Mouse (Mus musculus) heart, embryonic 11.5 days (tissue): ENCODE data around the gene Pfkm. TPM values are rescaled to one million over a fixed set of nuclear protein-coding genes. Genes with fewer than 3 reads are reported as not detected.

Experiments used
- ATAC-seq: fragments of 200-750 bp; cut with Nextera tagmentation; replicated peaks from 2 replicates; pipeline ENCODE4 v1.8.0; 2017; ENCODE audit warnings: moderate library complexity; ENCODE audit not compliant: insufficient number of reproducible peaks, low FRiP score, low TSS enrichment
- H3K27ac ChIP-seq: fragments of 300-500 bp; sonication (generic); 2 replicates; pipeline ENCODE4 v1.5.1; 2014; ENCODE audit warnings: mild to moderate bottlenecking, low read depth, low read length
- H3K27me3 ChIP-seq: fragments of 300-500 bp; sonication (generic); 2 replicates; pipeline ENCODE4 v1.6.1; 2014; ENCODE audit warnings: mild to moderate bottlenecking, low read length, mixed read lengths; ENCODE audit not compliant: control insufficient read depth, insufficient read depth
- H3K36me3 ChIP-seq: fragments of 300-500 bp; sonication (generic); 2 replicates; pipeline ENCODE4 v1.6.1; 2014; ENCODE audit warnings: mild to moderate bottlenecking, low read length, moderate library complexity, mixed read lengths; ENCODE audit not compliant: control insufficient read depth, insufficient read depth
- H3K4me1 ChIP-seq: fragments of 300-500 bp; sonication (generic); 2 replicates; pipeline ENCODE4 v1.6.1; 2014; ENCODE audit warnings: low read length; ENCODE audit not compliant: control insufficient read depth, insufficient read depth
- H3K4me2 ChIP-seq: fragments of 300-500 bp; sonication (generic); 2 replicates; pipeline ENCODE4 v1.6.1; 2014; ENCODE audit warnings: mild to moderate bottlenecking, moderate library complexity
- H3K4me3 ChIP-seq: fragments of 300-500 bp; sonication (generic); 2 replicates; pipeline ENCODE4 v1.5.1; 2014; ENCODE audit warnings: low read depth, low read length
- H3K9ac ChIP-seq: fragments of 300-500 bp; sonication (generic); 2 replicates; pipeline ENCODE4 v1.6.1; 2014; ENCODE audit warnings: mild to moderate bottlenecking, low read depth, low read length, moderate library complexity
- H3K9me3 ChIP-seq: fragments of 300-500 bp; sonication (generic); replicated peaks from 2 replicates; pipeline ENCODE4 v1.6.1; 2016; ENCODE audit warnings: low read length; ENCODE audit not compliant: control insufficient read depth
- WGBS: fragments of 180-500 bp; shearing (Covaris S2); extraction: QIAGEN DNeasy Blood & Tissue Kit; methylation state at CpG from one replicate; pipeline ENCODE4 v1.1.7; 2014; ENCODE audit not compliant: insufficient replicate concordance; 5-methylcytosine and 5-hydroxymethylcytosine counted together
- polyA plus RNA-seq: library from polyadenylated mRNA; unstranded; fragments of >200 nt; fragmentation: Nextera tagmentation; extraction: Ambion mirVana; gene quantifications from 2 replicates; pipeline ENCODE4 v1.2.1, GENCODE M21; 2014

Gene Pfkm
- polyA plus RNA-seq, 1 experiment from 2014 or later, result 49.3 TPM

- peaks cover 5% of the 10 kb centered on the region for H3K4me1 ChIP-seq
- no peaks in the 10 kb centered on the region for H3K36me3 ChIP-seq
- H3K9ac ChIP-seq, result no peak overlapping the region
- H3K4me2 ChIP-seq, result no peak overlapping the region
- H3K9me3 ChIP-seq, result no peaks in the 10 kb centered on the region
- WGBS, result 79% methylated on average over 7 of the region's 7 CpGs
- H3K27ac ChIP-seq, result no peak overlapping the region
- H3K4me3 ChIP-seq, result no peak overlapping the region
- ATAC-seq, result no peak
- H3K27me3 ChIP-seq, result no peaks in the 10 kb centered on the region
These were observed 60.5 kb downstream of the Pfkm start for GRCm38 (mm10) chr15:98152916-98153315.

- WGBS, result 31% methylated on average over 3 of the region's 3 CpGs
- H3K4me2 ChIP-seq, result no peak overlapping the region
- no peak overlapping the region for H3K4me3 ChIP-seq
- H3K4me1 ChIP-seq, result no peaks in the 10 kb centered on the region
- H3K9me3 ChIP-seq, result no peaks in the 10 kb centered on the region
- no peak for ATAC-seq
- H3K27me3 ChIP-seq, result no peaks in the 10 kb centered on the region
- no peak overlapping the region for H3K27ac ChIP-seq
- H3K9ac ChIP-seq, result no peak overlapping the region
- H3K36me3 ChIP-seq, result no peaks in the 10 kb centered on the region
These were observed 61.2 kb downstream of the Pfkm start for GRCm38 (mm10) chr15:98153625-98154024.

DNA sequence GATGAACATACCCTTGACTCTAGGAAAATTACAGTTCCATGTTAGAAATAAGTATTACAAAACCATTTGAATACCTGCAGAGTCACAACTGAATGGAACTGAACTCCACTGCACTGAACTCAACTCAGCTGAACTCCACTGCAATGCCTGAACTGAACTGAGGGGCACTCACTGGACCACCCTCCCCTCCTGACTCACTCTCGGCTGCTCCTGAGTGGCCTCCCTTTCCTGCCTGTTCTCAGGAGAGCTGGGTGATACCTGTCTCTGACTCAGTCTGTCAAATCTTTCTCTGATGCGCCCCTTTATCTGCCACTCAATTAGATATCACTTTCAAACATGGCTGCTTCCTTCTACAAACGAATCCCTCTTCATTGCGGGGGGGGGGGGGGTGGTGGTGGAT, 61.8 kb downstream of the Pfkm start:
- H3K36me3 ChIP-seq, result no peaks in the 10 kb centered on the region
- no peak overlapping the region for H3K27ac ChIP-seq
- H3K9ac ChIP-seq, result no peak overlapping the region
- no peaks in the 10 kb centered on the region for H3K4me1 ChIP-seq
- H3K4me3 ChIP-seq, result no peak overlapping the region
- no peak overlapping the region for H3K4me2 ChIP-seq
- H3K27me3 ChIP-seq, result no peaks in the 10 kb centered on the region
- 57% methylated on average over 4 of the region's 4 CpGs for WGBS
- no peaks in the 10 kb centered on the region for H3K9me3 ChIP-seq
- ATAC-seq, result no peak

- no peak overlapping the region for H3K27ac ChIP-seq
- no peaks in the 10 kb centered on the region for H3K9me3 ChIP-seq
- no peaks in the 10 kb centered on the region for H3K36me3 ChIP-seq
- no peak overlapping the region for H3K4me3 ChIP-seq
- no peak for ATAC-seq
- WGBS, result 75% methylated on average over 3 of the region's 3 CpGs
- no peaks in the 10 kb centered on the region for H3K27me3 ChIP-seq
- H3K4me2 ChIP-seq, result no peak overlapping the region
- H3K4me1 ChIP-seq, result no peaks in the 10 kb centered on the region
- no peak overlapping the region for H3K9ac ChIP-seq
These were observed 62.2 kb downstream of the Pfkm start for GRCm38 (mm10) chr15:98154631-98155030.

GRCm38 (mm10) chr15:98155272-98155671, 62.9 kb downstream of the Pfkm start:
- ATAC-seq, result no peak
- H3K27ac ChIP-seq, result no peak overlapping the region
- no peaks in the 10 kb centered on the region for H3K4me1 ChIP-seq
- H3K27me3 ChIP-seq, result no peaks in the 10 kb centered on the region
- H3K4me3 ChIP-seq, result no peak overlapping the region
- H3K9ac ChIP-seq, result no peak overlapping the region
- no peaks in the 10 kb centered on the region for H3K36me3 ChIP-seq
- no peaks in the 10 kb centered on the region for H3K9me3 ChIP-seq
- 89% methylated on average over 5 of the region's 5 CpGs for WGBS
- no peak overlapping the region for H3K4me2 ChIP-seq

- WGBS, result 52% methylated on average over 4 of the region's 4 CpGs
- Histone ChIP-seq H3K9ac (no peak overlapping the region), H3K9me3 (no peaks in the 10 kb centered on the region), H3K4me3 (no peak overlapping the region), H3K27ac (no peak overlapping the region; the same call in 1 of the 2 replicates), H3K4me1 (no peaks in the 10 kb centered on the region), H3K4me2 (no peak overlapping the region), H3K36me3 (no peaks in the 10 kb centered on the region), H3K27me3 (no peaks in the 10 kb centered on the region)
- no peak for ATAC-seq
These were observed 63.6 kb downstream of the Pfkm start for GRCm38 (mm10) chr15:98155944-98156343.

- Histone ChIP-seq H3K4me1 (peaks cover 1% of the 10 kb centered on the region; the same call in 1 of the 2 replicates), H3K27ac (no peak overlapping the region), H3K9me3 (no peaks in the 10 kb centered on the region), H3K27me3 (no peaks in the 10 kb centered on the region), H3K9ac (no peak overlapping the region), H3K4me3 (no peak overlapping the region), H3K4me2 (no peak overlapping the region), H3K36me3 (no peaks in the 10 kb centered on the region)
- WGBS, result 50% methylated on average over 1 of the region's 1 CpGs
- no peak for ATAC-seq
These were observed 64.9 kb downstream of the Pfkm start for GRCm38 (mm10) chr15:98157253-98157652.

DNA sequence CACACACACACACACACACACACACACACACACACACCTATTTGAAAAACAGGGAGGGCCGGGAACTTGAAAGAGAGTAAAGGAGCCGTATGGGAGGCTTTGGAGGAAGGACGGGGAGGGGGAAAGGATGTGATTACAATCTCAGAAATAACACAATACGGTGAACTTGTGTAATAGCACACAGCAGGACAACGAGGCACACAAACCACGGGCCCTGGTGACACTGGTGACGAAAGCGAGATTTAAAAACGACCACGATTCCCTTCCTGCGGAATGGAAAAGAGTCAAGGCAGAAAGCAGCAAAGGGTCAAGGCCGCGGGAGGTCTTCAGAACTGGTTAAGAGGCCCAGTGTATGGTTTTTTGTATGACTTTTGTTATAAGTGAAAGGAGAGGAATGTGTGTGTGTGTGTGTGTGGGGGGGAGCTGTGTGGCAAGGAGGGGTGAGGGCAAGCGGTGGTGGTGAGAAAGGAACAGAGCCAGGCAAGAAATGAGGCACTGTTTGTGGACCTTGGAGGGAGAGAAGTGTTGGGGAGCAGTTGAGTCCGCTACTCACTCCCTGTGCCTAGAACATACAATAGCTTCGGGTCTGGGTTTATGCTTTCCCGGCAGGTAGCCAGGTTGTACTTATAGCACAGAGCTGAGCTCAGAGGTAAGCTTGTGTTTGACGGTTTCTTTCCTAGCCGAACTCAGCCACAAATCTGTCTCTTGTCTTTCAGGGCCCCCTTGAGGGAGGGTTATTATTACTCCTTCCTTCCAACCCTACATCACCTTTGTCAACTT, 68.8 kb downstream of the Pfkm start:
- ATAC-seq, result no peak
- WGBS, result 66% methylated on average over 19 of the region's 19 CpGs

GRCm38 (mm10) chr15:98162561-98162960, 70.2 kb downstream of the Pfkm start:
- H3K4me2 ChIP-seq, result no peak overlapping the region
- H3K27me3 ChIP-seq, result peaks cover 27% of the 10 kb centered on the region
- WGBS, result 36% methylated on average over 4 of the region's 4 CpGs
- no peaks in the 10 kb centered on the region for H3K9me3 ChIP-seq
- H3K4me3 ChIP-seq, result no peak overlapping the region
- H3K27ac ChIP-seq, result peak overlapping the region; percentile 29; the same call in 1 of the 2 replicates
- peaks cover 3% of the 10 kb centered on the region; the same call in 1 of the 2 replicates for H3K4me1 ChIP-seq
- H3K9ac ChIP-seq, result no peak overlapping the region
- ATAC-seq, result no peak
- H3K36me3 ChIP-seq, result no peaks in the 10 kb centered on the region

More for the DNA sequence above, 68.8 kb downstream of the Pfkm start:
- Histone ChIP-seq H3K9me3 (no peaks in the 10 kb centered on the region), H3K4me1 (peaks cover 3% of the 10 kb centered on the region; the same call in 1 of the 2 replicates), H3K9ac (no peak overlapping the region), H3K4me2 (no peak overlapping the region), H3K27me3 (peaks cover 15% of the 10 kb centered on the region), H3K4me3 (no peak overlapping the region), H3K36me3 (no peaks in the 10 kb centered on the region), H3K27ac (no peak overlapping the region)
